Mouse (Mus musculus) brain, embryonic 14.5 days (tissue): ENCODE results near the gene Mrpl43.

Source experiments
- CTCF ChIP-seq: fragments of 200-500 bp; IDR thresholded peaks from 2 replicates; pipeline ENCODE4 v1.5.1; 2012; ENCODE audit warnings: inconsistent platforms, mild to moderate bottlenecking, moderate library complexity, borderline replicate concordance; ENCODE audit not compliant: insufficient read depth, insufficient read length; ENCODE audit errors: extremely low read depth
- POLR2A ChIP-seq: fragments of 200-500 bp; IDR thresholded peaks from 2 replicates; pipeline ENCODE4 v1.6.1; 2012; ENCODE audit warnings: mild to moderate bottlenecking, inconsistent platforms, borderline replicate concordance; ENCODE audit not compliant: poor library complexity, insufficient read depth, insufficient read length, severe bottlenecking; ENCODE audit errors: extremely low read depth

DNA sequence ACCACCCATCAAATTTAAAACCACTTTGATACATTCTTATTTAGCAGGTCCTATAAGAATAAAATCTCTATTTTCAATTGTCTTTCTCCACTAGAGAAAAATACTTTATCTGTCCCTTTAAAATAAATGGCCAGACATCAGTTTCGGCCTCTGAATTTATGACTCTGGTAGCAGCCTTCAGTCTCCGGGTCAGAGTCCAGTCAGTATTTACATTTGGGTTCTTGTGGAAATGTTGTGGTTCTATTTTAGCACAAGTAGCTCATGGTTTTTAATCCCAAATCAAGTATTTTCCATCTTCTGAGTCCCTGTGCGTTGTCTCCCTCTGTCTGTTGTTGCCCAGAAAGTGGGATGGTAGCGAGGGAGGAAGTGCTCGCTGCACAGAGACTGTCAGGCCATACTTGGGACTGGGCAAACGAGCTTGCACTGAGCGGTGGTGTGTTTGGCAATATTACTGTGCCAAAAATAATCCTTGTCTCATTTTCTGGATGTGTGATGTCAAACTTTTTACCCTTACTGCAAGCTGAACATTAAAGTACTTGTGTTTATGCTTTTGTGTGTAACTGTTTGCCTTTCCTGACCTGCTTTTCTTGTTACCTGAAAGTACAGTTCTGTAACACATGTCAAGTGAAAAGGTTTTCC lies 23.6 kb downstream of the Mrpl43 start:
- TF ChIP-seq CTCF: no peak
- no peak for TF ChIP-seq POLR2A
